Mouse (Mus musculus) brain, embryonic 18.5 days (tissue): ENCODE results near the gene Ppm1h.
A peak's percentile ranks its signal among the peaks of the same experiment; 100 is the strongest.

Experiments used
- DNase-seq: peaks from one replicate; pipeline ENCODE4 v3.0.0-alpha.2; 2012; ENCODE audit warnings: low read depth, low spot score

The Ppm1h gene

DNA sequence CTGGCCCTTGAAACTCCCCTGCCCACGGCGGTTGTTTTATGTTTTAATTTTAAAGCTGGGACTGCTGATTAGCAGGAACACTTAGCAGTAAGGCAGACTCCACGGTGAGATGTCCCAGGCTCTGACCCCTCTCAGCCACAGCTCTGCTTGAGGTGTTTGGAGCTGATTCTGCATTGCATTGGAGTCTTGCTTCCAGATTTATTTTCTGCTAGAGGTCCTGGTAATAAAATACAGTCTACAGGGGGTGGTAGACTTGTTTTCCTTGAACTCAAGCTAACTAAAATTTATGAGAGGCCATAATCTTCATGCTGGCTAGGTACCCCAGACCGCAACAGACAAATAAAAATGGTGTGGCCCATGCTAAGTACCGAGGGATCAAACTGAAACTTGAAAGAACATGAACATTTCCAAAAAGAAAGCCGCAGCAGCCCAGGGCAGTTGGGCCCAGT is 90.4 kb downstream of the Ppm1h start:
- DNase-seq, result no peak

DNA sequence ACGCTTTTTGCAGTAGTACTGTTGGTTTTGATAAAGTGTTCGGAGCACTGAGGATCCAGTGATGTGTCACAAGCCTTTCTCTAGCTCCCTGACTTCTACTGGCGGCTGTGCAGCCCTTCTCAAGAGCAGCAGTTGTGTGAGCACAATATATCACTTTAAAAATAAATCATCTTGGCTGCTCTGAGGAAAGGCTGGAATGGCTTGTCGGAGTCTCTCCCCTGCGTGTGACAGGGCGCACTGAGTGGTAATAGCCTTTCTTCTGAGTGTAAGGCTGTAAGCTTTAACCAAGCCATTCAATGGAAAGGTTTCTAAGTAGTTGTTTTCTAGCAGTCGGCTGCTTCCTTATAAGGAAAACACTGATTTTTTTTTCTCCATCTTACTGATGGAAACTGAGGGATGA is 91.8 kb downstream of the Ppm1h start:
- no peak for DNase-seq

DNA sequence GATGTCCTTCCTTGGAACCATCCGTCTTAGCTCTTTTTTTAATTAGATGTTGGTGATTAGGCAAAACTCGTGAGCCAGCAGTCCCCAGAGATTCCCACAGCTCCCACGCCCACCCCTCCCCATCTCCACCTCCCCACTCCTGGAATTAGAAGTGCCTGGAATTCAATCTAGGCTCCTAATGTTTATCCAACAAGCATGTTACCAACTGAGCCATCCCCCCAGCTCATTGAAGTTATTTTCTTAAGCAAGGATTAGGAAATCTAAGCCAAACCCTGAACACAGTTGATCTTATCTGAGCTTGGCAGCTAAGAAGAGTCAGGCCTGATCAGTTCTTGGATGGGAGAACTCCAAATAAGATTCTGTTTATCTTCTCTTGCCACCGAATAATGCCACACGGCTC is 92.4 kb downstream of the Ppm1h start:
- no peak for DNase-seq

DNA sequence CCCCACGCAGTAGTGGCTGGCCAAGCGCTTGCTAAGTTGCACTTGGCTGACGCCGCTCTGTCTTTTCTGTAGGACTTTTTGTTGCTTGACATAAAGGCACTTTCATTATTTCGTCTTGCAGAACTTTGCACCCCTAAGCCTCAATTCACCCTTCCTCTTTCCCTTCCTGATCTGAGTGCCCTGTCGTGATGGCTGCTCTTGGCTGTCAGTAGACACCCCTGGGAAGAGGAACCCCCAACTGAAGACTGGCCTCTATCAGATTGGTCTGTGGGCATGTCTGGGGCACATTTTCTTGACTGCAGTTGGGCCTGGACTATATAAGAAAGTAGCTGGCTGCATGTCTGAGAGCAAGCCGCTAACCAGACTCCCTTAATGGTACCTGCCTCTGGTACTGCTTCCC is 95.6 kb downstream of the Ppm1h start:
- DNase-seq, result no peak

DNA sequence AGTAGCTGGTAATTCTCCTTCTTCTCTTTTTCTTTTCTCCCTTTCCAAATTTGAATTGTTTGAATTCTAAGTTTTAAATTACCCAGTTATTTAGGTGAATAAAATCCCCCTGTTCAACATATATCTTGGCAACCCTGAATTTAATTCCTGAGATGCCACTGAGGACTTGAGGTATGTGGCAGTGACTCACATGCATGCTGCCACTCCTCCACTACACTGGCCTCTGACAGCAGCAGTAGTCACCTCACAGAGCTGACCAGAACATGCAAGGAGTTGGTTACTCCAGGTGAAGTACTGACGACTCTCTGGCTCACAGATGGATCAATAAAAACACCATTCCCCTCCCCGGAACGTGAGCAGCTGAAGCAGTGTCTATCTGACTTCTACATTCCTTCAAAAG is 98.9 kb downstream of the Ppm1h start:
- DNase-seq, result no peak

DNA sequence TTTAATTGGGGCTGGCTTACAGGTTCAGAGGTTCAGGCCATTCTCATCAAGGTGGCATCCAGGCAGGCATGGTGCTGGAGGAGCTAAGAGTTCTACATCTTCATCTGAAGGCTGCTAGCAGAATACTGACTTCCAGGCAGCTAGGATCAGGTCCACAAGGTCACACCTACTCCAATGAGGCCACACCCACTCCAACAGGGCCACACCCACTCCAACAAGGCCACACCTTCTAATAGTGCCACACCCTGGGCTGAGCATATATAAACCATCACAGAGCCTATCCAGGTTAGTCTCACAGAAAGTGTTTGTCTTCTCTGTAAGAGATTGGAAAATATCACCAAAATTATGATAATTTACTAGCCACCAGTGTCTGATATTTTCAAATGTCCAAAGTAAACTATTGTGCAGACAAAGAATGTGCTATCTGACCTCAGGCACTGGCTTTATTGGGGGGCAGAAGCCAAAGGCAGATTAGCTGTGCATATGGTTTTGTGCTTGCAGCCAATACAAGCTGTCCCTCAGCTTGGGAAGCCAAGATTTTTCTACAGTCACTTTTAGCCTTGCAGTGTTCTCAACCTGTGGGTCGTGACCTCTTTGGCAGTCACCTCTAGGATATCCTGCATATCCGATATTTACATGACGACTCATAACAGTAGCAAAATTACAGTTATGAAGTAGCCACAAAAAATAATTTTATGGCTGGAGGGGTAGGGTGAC is 99.5 kb downstream of the Ppm1h start:
- no peak for DNase-seq

DNA sequence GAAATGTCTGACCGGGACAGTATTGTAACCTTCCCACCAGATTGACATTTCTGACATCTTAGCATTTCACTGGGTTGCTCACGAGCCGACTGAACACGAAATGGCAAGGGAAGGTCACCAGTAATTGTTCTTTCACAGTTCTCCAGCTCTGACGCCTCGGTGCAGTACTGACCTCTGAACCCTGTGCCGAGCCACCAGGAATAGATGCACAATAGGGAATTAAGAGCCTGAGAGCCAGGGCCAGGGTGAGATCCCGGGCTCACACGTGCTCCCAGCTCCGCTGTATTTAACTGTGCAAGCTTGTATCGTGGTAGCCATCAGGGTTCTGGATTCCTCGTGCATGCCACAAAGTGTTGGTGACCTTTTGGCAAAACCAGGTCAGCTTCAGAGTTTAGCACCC is 100.8 kb downstream of the Ppm1h start:
- no peak for DNase-seq

DNA sequence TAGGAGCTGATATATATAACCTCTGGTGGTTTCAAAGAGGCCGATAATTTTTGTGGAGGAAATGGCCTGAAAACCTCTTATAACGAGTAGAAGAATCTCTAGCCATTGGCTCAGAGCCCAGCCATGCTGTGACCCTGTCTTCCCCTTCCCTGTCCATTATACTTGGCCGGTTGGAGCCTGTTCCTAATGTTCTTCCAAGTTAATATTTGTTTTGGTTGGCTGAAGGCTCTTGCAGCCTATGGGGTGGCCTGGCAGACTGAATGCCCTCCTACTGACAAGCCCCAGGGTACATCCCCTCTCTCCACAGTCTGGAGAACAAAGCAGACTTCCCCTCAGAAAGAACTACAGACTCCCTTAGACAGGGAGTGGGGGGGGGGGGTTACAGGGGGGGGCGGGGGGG is 104.2 kb downstream of the Ppm1h start:
- DNase-seq, result no peak

DNA sequence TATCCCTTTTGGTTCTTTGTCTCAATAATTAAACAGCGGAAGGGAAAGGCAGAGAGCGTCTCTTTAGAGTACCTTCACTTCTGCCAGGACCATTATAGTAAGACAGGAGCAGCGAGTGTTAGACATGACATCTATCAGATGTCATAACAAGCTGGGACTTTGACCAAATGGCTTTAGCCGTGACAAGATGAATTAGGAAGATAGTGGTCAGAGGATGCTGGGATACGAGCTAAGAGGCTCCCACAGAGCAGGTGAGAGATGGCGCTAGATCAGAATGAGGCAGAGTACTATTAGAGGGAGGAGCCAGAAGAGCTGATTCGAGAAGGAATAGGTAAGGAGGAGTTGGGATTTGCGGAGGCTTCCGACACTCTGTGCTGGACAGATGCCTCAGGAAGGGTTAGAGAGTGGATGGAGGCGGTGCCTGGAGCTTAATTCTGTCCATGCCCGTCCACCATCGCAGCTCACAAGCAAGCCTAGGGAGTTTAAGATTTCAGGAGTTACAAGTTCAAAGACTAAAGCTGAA is 111.1 kb downstream of the Ppm1h start:
- no peak for DNase-seq

DNA sequence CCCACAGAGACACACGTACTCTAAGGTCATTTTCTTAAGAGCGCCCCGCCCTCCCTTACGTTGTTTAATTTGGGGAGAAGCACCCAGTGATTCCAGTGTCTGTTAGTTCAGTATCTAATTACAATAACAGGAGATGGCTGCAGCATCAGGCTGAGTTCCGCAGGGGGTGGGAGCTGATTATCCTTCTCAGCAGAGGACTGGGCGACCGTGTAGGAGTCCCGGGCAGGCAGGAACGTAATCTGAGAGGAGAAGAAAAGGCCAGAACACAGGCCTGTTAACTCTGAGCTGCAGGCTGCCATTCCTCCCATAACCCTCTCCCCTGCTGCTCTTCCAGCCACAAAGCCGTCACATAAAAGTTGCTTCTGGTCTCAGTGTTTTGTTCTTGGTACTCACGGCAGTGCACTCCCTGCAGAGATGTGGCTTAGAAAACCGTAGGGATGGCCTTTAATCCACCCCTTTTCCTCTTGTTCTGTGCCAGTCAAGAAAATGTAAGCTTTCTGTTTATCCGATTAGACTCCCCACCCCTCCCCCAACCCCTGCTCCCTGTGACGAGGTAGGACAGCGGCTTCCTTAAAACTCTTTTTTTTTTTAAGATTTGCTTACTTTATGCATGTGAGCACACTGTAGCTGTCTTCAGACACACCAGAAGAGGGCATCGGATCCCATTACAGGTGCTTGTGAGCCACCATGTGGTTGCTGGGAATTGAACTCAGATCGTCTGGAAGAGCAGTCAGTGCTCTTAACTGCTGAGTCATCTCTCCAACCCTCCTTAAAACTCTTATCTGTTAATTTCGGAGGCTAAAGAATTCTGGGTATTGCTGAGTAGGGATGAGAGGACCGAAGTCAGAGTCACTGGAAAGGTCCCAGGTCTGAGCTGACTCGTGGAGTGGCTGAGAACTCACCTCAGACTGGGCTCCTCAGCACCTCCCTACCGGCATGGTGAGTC is 113.7 kb downstream of the Ppm1h start:
- DNase-seq, result no peak

DNA sequence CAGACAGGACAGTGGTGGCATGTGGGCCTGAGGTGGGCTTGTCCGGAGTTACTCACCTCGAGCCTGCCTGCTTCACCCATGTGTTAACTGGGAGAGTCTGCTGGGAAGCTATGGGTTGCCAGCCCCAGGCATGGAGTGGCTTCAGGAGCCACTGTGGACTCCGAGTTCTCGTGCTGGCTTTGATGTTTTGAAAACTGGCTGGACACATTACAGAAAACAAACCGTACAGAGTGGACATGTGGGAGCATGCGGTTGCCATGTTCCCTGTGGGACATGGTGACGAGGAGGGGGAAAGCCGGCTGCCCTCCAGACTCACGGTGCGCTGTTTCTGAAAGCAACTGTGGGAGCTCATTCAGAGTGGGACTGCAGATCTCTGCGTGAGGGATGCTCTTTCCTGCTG is 114.6 kb downstream of the Ppm1h start:
- DNase-seq, result no peak

DNA sequence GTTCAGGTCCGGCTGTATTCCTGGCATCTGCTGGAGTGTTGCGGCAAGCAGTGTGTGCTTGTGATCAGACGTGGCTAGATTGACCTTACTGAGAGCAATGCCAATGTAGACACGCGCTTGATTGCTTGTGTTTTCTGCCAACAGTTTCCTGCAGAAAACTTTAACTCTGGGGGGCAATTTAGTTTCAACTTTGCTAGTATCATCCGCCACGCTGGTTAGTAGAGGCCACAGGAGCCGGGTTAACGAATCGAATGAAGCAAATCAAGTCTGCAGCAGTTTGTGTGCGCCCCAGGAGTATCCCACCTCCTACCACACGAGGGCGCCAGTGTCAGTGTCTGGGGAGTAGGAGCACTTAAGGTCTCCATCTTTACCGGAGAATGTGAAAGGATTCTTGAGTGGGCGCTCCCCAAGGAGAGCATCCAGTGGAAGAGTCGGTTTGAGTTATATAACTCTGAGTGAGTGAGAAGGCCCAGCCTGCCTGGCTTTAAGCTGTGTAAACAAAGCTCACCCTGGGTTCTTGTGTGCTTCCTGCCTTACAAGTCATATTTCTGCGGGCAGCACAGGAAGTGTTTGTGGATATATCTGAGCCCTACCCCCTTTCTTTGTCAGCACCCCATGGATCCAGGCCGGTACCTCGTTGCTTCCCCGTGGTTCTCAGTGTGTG is 115.8 kb downstream of the Ppm1h start:
- DNase-seq, result no peak

DNA sequence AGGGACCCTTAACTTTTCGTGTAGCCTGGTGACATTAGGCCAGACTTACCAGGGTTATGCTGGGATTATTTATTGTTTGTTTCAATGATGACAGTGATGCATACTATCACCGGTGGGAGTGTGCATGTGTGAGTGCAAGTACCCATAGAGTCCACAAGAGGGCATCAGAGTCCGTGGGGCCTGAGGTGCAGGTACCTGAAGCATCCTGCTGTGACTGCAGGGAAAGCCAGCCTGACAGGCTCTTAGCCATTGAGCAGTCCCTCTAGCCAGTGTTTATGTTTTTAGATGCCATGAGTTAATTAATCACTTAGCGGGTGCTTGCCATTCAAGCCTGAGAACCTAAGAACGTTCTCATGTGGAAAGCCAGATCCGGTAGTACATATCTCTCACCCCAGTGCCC is 119.4 kb downstream of the Ppm1h start:
- no peak for DNase-seq

DNA sequence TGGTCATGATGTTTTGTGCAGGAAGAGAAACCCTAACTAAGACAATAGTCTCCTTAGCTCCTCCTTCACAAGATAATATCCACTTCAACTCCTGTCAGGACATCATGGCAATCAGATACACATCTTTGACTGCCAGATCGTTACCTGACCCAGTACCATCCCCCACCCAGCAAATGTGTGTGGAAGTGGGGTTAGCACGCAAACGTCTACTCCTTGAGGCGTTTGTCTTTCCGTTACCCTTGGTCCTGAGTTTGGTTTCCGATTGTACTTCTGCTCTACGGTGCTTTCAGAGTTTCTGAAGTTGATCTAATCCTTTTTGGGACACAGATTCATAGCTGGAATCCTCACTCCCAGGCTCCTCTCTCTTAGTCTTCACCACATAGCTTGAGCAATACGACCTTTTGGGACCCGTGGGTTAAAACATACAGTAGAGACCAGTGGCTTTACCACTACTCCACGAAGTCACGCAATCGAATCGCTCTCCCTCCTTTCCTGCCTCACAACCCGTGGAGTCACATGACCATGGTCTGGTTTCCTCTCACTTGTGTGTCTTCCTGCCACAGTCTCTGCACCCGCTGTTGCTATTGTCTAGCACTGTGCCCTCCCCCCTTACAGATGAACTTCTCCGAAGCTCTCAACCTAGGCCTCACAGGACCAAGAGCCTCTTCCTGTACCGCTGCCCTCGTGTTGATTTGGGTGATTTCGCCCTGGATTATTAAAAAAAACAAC is 121.6 kb downstream of the Ppm1h start:
- DNase-seq, result no peak

DNA sequence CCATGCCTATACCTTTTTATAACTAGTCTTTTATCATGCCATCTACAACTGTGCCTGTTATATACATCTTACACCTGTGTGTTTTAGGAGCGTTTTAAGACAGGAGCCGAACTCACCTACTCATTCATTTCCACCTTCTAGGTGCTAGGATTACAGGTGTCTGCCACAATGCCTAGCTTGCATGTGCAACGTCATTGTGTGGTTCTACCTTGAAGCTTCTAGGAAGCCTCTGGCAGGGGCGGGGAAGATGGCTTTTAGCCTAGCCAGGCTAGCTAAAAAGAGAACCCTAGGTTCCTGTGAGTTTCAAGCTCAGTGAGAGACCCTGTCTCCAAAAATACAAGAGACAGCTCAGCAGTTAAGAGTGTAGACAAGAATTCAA is 122.2 kb downstream of the Ppm1h start:
- DNase-seq, result no peak

DNA sequence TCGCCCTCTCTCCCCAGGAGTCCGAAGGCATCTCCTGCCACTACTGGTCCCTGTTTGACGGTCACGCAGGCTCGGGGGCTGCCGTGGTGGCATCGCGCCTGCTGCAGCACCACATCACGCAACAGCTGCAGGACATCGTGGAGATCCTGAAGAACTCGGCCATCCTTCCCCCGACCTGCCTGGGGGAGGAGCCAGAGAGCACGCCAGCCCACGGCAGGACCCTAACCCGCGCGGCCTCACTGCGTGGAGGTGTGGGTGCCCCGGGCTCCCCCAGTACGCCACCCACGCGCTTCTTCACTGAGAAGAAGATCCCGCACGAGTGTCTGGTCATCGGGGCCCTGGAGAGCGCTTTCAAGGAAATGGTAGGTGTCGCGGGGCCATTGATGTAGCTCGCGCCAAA is 123.7 kb downstream of the Ppm1h start:
- DNase-seq, result no peak

DNA sequence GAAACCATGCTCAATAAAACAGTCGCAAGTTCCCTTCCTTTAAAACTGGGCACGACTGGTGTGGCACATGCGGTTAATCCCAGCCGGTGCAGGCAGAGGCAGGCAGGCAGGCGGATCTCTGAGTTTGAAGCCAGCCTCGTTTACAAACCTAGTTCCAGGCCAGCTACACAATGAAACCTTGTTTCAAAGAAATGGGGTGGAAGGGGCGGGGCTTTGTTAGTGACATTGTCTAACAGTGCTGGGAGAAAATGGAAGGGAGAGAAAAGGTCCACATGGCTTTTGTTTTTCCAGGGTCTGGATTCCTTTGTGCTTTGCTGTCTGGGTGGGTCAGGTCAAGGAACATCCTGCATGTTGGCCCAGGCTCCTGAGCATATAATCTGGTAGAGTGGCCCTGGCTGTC is 124.3 kb downstream of the Ppm1h start:
- DNase-seq, result no peak

DNA sequence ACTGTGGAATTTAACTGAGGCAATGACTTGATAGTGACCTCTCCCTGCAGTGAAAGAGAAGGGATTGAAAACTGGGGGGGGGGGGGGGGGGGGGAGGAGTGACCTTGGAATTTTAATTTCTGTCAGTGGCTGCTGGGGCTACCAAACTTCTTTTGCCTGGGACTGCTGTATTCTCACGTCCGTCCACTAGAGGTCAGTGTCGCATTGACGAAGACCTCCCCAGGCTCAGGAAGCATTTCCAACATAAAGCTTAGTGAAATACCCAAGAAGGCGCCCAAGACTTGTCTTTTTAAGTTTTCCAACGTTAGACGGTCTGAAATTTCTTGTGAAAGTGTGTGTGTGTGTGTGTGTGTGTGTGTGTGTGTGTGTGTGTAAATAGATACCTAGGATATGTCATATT is 125.3 kb downstream of the Ppm1h start:
- DNase-seq, result peak; percentile 51

DNA sequence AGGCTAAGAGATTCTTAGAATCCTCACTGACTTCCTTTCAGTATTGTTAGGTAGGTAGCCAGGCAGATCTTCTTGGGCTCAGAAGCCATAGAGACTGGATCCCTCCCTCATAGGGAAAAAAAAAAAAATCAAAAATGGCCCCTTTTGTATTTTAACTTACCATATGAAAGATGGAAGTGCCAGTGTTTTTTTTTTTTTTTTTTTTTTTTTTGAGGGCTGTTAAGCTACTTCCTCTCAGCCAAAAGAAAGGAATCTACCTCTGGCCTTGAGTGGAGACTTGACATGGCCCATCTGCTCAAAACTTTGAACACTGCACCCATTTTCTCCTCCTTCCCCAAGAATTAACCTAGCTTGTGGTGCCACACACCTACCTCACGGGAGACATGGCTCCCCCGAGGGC is 127.3 kb downstream of the Ppm1h start:
- no peak for DNase-seq

DNA sequence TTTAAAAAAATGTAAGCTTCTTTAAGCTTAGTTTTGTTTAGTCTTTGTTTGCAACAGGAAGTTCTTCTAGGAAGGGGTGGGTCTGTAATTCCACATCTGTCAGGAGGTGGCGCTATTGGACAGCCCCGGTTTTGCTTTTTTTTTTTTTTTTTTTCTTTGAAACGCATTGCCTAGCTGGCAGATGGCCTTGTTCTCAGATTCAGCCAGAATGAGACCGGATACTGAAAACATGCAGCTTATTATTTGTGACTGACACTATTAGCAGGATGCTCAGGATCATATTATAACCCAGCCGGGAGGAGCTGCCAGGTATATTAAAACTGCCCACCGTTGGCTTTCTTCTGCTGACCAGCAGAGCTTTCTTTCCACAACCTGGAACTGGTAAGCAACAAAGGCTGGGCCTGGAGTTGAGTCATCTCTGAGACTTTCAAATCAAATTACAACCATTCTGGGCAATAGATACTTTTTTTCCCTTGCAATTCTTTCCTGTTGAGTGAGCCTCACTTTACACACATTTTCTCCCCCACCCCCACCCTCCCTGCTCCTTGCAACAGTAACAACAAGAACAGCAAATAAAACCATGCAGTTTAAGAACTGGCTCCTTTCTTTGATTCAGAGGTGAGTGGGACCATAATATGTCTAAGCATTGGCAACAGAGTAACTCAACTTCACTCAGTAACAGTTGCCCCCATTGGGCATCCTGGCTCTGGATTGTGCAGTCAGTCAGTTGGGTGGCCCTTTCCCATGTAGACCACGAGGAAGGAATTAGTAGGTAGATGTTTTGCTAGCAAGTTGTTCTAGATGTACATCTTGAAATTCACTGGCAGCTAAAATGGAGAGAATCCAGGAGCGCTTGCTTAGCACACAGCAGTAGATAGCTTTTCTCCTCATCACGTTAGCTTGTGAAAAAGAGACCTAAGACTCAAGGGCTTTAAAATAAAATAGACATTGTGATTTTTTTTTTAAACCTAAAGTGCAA is 128.9 kb downstream of the Ppm1h start:
- peak; percentile 72 for DNase-seq
